Mouse (Mus musculus): ENCODE measurements around the gene Hinfp. TPM values are rescaled to one million over a fixed set of nuclear protein-coding genes. Genes with fewer than 3 reads are reported as not detected.

The Hinfp gene
- polyA plus RNA-seq, 1 experiment from 2014 or later, result 25.0 TPM

DNA sequence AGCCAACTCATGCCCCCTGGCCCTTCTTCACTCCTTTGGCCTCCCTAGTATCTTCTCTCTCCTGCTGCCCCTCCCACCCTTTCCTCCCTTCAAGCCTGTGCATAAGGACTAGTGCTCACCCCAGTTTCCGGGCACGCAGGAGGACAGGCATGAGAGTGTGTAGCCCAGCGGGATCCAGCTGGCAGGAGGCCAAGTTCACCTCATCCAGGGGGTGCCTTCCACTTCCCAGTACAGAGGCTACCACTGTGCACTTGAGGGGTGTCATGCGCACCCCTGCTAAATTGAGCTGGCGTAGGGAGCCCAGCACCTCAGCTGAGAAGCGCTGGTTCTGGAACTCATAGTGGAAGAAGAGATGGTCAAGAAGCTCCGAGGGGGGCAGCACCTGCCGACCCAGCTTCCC is 49.3 kb downstream of the Hinfp start:
- peaks cover 11% of the 10 kb centered on the region; the same call in 1 of the 2 replicates for H3K27me3 ChIP-seq (ENCODE audit: insufficient read depth, poor library complexity, severe bottlenecking)
- H3K4me3 ChIP-seq, result no peak overlapping the region
- no peaks in the 10 kb centered on the region for H3K9me3 ChIP-seq
- peaks cover 14% of the 10 kb centered on the region for H3K4me1 ChIP-seq
- 85% methylated on average over 8 of the region's 8 CpGs for WGBS
- H3K27ac ChIP-seq, result no peak overlapping the region
- no peaks in the 10 kb centered on the region for H3K36me3 ChIP-seq
- no peak for DNase-seq (ENCODE audit: low spot score)

DNA sequence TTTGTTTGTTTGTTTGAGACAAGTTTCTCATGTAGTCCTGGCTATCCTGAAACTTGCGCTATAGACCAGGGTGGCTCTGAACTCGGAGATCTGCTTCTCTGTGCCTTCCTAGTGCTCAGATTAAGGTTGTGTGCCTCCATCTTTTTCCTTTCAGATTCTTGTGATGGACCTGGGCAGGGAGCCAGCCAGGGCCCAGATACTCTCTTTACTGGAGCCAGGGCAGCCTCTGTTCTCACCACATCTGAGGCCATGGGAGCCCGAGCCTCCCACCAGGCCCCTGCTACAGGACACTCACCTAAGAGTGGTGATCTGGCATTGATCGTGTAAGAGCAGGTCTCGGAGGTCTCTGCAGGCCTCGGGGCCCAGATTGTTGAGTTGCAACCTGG is 50.3 kb downstream of the Hinfp start:
- peaks cover 18% of the 10 kb centered on the region for H3K4me1 ChIP-seq
- no peak for DNase-seq (ENCODE audit: low spot score)
- no peak overlapping the region for H3K27ac ChIP-seq
- H3K4me3 ChIP-seq, result no peak overlapping the region
- WGBS, result 55% methylated on average over 6 of the region's 6 CpGs
- H3K9me3 ChIP-seq, result no peaks in the 10 kb centered on the region
- H3K36me3 ChIP-seq, result no peaks in the 10 kb centered on the region
- peaks cover 16% of the 10 kb centered on the region; the same call in 1 of the 2 replicates for H3K27me3 ChIP-seq (ENCODE audit: insufficient read depth, poor library complexity, severe bottlenecking)

DNA sequence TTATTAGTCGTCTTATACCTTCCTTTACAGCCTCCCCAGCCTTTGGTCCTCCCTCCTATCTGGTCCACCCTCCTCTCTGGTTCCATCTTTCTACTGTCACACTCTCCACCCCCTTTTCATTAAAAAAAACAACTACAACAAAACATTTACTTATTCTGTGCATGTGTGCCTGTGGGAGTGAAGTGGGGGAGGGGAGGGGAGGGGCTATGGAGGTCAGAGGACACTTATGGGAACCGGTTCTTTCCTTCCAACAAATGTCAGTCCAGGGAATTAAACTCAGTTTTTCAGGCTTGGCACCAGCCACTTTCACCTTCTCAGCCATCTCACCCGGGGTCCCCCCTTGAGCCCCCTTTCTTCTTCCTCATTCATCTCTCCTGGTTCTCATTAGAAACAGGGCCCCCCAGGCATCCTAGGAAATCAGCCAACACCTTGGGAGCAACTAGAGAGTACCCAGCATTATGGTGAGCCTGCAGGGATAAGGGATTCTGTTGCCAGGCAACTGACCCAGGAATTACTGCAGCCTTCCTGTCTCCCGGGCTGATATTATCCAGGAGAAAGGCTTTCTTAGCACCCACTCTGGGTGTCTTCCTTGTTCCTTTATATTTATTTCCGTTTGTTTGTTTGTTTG is 50.8 kb downstream of the Hinfp start:
- no peak for DNase-seq (ENCODE audit: low spot score)
- Histone ChIP-seq H3K36me3 (no peaks in the 10 kb centered on the region), H3K27ac (no peak overlapping the region), H3K9me3 (no peaks in the 10 kb centered on the region), H3K4me3 (no peak overlapping the region), H3K27me3 (ENCODE audit: insufficient read depth, poor library complexity, severe bottlenecking) (peaks cover 19% of the 10 kb centered on the region; the same call in 1 of the 2 replicates), H3K4me1 (peaks cover 22% of the 10 kb centered on the region)
- 20% methylated on average over 5 of the region's 5 CpGs for WGBS

DNA sequence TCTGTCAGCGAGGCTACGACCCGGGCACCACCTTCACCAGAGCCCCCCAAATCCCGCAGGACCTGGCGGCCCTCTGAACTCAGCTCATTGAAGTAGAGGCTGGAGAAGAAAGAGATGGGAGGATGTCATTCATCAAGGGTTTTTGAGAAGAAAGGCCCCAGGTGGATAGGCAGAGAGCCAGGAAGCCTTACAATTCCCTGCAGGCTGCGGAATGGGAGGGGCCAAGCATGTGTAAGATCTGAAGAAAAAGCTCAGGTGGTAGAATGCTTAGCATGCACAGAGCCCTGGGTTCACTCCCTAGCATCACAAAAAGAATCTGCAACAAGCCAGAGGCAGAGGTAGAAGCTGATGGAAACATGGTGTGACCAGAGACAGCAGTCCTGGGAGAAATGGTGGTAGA is 52.0 kb downstream of the Hinfp start:
- Histone ChIP-seq H3K9me3 (no peaks in the 10 kb centered on the region), H3K36me3 (no peaks in the 10 kb centered on the region), H3K27me3 (ENCODE audit: insufficient read depth, poor library complexity, severe bottlenecking) (peaks cover 29% of the 10 kb centered on the region), H3K4me3 (no peak overlapping the region), H3K4me1 (peaks cover 29% of the 10 kb centered on the region), H3K27ac (no peak overlapping the region)
- no peak for DNase-seq (ENCODE audit: low spot score)
- 70% methylated on average over 6 of the region's 6 CpGs for WGBS

DNA sequence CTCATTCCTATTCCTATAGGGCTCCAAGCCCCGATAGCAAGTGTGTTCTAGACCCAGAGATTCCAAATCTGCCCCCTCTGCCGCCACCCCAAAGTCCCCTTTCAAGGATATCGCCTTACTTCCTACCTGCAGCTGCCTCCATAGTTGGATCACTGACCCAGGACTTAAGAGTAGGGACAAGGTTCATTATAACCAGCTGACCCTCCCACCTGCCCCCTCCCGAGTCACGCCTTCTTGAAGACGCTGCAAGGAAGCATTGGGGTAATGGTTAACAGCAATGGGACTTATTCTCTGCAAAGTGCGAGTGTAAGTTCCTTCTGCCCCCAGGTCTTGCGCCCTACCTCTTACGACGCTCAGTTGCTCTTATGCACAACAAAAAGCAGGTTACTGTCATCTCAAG is 54.2 kb downstream of the Hinfp start, which contains the start of gene Pdzd3:
Gene Pdzd3 (minus strand): TSS at position 158 of the 400 bp plus-strand sequence.
- H3K27ac ChIP-seq, result no peak within 1 kb of the TSS
- no peaks in the 10 kb centered on the region for H3K9me3 ChIP-seq
- WGBS, result 75% methylated on average over 10 of the region's 10 CpGs
- DNase-seq (ENCODE audit: low spot score), result no peak
- H3K36me3 ChIP-seq, result no peaks in the 10 kb centered on the region
- no peak within 1 kb of the TSS for H3K4me3 ChIP-seq
- peaks cover 29% of the 10 kb centered on the region for H3K4me1 ChIP-seq
- H3K27me3 ChIP-seq (ENCODE audit: insufficient read depth, poor library complexity, severe bottlenecking), result peaks cover 38% of the 10 kb centered on the region

DNA sequence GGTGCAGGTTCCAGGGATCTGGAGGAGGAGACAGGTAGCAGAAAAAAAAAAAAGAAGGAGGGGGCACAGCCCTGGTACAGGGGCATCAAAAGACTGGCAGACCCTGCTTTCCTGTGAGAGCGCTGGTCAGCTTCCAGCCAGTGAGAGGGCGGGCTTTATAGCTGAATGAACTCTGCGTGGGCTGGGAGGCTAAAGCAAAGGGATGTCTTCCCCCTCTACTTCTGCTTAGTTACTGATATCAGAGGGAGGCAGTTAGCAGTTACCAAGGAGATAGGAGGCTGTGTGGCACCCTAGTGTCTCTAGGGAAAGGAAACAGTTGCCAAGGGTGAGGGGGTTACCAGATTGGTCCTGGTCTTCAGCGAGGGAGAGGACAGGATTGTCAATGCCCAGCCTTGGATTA is 55.0 kb downstream of the Hinfp start:
- Histone ChIP-seq H3K27me3 (ENCODE audit: insufficient read depth, poor library complexity, severe bottlenecking) (peaks cover 39% of the 10 kb centered on the region), H3K4me3 (no peak overlapping the region), H3K9me3 (no peaks in the 10 kb centered on the region), H3K27ac (no peak overlapping the region), H3K4me1 (peaks cover 29% of the 10 kb centered on the region), H3K36me3 (no peaks in the 10 kb centered on the region)
- DNase-seq (ENCODE audit: low spot score), result no peak
- WGBS, result 56% methylated on average over 4 of the region's 4 CpGs

DNA sequence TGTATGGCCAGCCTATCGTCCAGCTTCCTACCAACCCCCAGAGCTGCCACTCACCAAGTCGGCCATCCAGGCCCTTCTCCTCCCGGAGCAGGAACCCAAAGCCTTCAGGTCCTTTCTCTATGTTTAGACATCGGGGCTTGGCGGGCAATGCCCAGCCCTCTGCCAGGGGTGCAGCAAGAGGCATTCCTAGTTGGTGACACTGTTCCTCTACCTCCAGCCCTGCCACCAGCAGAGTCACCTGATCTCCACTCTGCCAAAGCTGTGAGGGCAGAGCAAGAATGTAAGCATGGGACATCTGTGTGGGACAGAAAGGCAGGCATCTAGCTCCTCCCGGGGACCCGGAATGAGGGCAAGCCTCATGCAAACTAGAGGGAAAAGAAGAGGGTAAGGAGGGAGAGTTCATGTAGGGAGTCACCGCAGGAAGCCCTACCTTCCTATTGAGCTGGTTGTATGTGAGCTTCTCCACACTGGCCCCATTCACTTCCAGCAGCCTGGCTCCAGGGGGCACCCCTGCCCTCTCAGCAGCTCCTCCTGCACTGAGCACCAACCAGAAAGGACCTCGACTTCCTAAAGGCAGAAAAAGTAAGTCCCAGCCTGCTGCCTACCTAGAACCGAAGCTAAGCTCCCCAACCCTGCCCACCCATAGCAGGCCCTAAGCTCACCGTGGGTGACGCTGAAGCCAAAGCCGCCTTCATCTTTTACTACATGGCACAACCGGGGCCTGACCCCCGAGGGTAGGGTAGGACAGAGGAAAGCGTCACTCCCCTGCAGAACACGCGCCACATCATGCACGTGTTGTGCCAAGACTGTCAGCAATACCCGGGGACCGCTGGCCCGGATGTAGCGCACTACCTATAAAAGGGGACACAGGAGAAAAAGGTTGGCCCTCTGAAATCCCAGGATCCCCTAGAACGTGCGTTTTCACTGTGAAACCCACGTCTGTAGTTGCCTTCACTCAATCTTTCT is 56.0 kb downstream of the Hinfp start:
- Histone ChIP-seq H3K27ac (0 out of 2 replicates have a peak overlapping the region, but pooled peaks have one; percentile 16), H3K36me3 (no peaks in the 10 kb centered on the region), H3K27me3 (ENCODE audit: insufficient read depth, poor library complexity, severe bottlenecking) (peaks cover 40% of the 10 kb centered on the region), H3K4me3 (peak overlapping the region; percentile 25), H3K9me3 (no peaks in the 10 kb centered on the region), H3K4me1 (peaks cover 25% of the 10 kb centered on the region)
- peak; percentile 89 for DNase-seq (ENCODE audit: low spot score)
- 37% methylated on average over 26 of the region's 26 CpGs for WGBS

DNA sequence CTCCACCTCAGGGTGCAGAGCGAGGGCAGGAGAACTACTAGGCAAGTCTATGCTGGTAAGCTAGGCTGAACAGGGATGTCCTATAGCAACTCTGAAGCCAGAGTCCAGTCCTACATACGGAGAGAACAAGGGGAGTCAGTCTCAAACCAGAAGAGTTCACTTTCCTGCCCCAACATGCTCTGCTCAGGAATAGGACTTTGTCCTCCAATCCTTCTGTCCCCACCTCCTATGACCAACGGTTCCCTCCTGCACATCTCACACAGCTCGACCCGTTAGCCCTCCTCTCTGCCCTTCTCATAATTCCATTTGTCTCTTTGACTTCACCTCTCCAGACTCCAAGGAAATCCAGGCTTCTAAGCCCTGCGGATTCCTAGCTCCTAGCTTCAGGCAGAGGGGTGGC is 57.6 kb downstream of the Hinfp start:
- H3K9me3 ChIP-seq, result no peaks in the 10 kb centered on the region
- H3K4me3 ChIP-seq, result no peak overlapping the region
- DNase-seq (ENCODE audit: low spot score), result no peak
- peaks cover 35% of the 10 kb centered on the region for H3K27me3 ChIP-seq (ENCODE audit: insufficient read depth, poor library complexity, severe bottlenecking)
- WGBS, result 74% methylated on average over 6 of the region's 6 CpGs
- H3K27ac ChIP-seq, result no peak overlapping the region; the same call in 1 of the 2 replicates
- peaks cover 19% of the 10 kb centered on the region for H3K4me1 ChIP-seq
- H3K36me3 ChIP-seq, result no peaks in the 10 kb centered on the region

DNA sequence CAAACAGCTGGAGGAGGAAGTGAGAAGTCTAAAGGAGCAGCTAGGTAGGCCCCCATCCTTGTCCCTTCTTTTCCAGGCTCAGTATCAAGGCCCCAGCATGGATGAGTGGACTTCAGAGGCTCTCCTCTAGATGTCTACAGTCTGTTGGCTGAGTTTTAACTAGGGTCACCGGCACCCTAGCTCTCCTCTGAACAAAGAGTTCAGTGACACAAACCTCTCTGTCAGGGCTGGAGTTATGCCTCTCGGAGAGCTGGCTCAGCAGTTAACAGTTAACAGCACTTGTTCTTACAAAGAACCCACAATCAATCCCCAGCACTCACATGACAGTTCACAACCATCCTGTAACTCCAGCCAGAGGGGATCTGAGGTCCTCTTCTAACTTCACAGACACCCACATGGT is 61.9 kb downstream of the Hinfp start:
- H3K36me3 ChIP-seq, result no peaks in the 10 kb centered on the region
- H3K27me3 ChIP-seq (ENCODE audit: insufficient read depth, poor library complexity, severe bottlenecking), result peaks cover 19% of the 10 kb centered on the region
- 52% methylated on average over 2 of the region's 2 CpGs for whole genome bisulfite sequencing
- no peak for DNase-seq (ENCODE audit: low spot score)
- H3K4me3 ChIP-seq, result no peak overlapping the region
- no peak overlapping the region for H3K27ac ChIP-seq
- H3K9me3 ChIP-seq, result no peaks in the 10 kb centered on the region
- H3K4me1 ChIP-seq, result 0 out of 2 replicates have a peak, but pooled peaks cover 4% of the 10 kb centered on the region

Small RNA genes within 50 kb of the gene (microRNA-seq; reads per million reads assigned to microRNA genes)
- gene Gm44335, result not detected

Other genes with a start within 250 kb of the Hinfp start
- gene Usp2, start 238.7 kb downstream of the Hinfp start, polyA plus RNA-seq (2016; fragmentation: Nextera tagmentation; extraction: Ambion mirVana), result 36.1 and 59.0 TPM in 2 replicates
- 0.21 TPM in 1 of 2 replicates, not detected in the other for gene Mfrp, start 203.9 kb downstream of the Hinfp start, polyA plus RNA-seq (2016; fragmentation: Nextera tagmentation; extraction: Ambion mirVana)
- 0.50 TPM in 1 of 2 replicates, not detected in the other for gene C1qtnf5, start 198.4 kb downstream of the Hinfp start, polyA plus RNA-seq (2016; fragmentation: Nextera tagmentation; extraction: Ambion mirVana)
- 0.07 and 0.18 TPM in 2 replicates for gene Gm49380, start 192.2 kb downstream of the Hinfp start, polyA plus RNA-seq (2016; fragmentation: Nextera tagmentation; extraction: Ambion mirVana)
- 53.6 and 55.8 TPM in 2 replicates for gene Rnf26, start 192.2 kb downstream of the Hinfp start, polyA plus RNA-seq (2016; fragmentation: Nextera tagmentation; extraction: Ambion mirVana)
- gene Mcam, start 171.2 kb downstream of the Hinfp start, polyA plus RNA-seq (2016; fragmentation: Nextera tagmentation; extraction: Ambion mirVana), result 34.6 and 67.0 TPM in 2 replicates
- gene Cbl, start 71.6 kb downstream of the Hinfp start, polyA plus RNA-seq (2016; fragmentation: Nextera tagmentation; extraction: Ambion mirVana), result 16.2 and 16.3 TPM in 2 replicates
- not detected in 2 replicates for gene Ccdc153, start 65.0 kb downstream of the Hinfp start, polyA plus RNA-seq (2016; fragmentation: Nextera tagmentation; extraction: Ambion mirVana)
- not detected in 2 replicates for gene Pdzd3, start 54.2 kb downstream of the Hinfp start, polyA plus RNA-seq (2016; fragmentation: Nextera tagmentation; extraction: Ambion mirVana)
- gene Nlrx1, start 37.1 kb downstream of the Hinfp start, polyA plus RNA-seq (2016; fragmentation: Nextera tagmentation; extraction: Ambion mirVana), result 3.1 and 4.7 TPM in 2 replicates
- 3.4 and 3.9 TPM in 2 replicates for gene Abcg4, start 17.1 kb downstream of the Hinfp start, polyA plus RNA-seq (2016; fragmentation: Nextera tagmentation; extraction: Ambion mirVana)
- 6.9 and 9.5 TPM in 2 replicates for gene C2cd2l, start 14.6 kb upstream of the Hinfp start, polyA plus RNA-seq (2016; fragmentation: Nextera tagmentation; extraction: Ambion mirVana)
- 35.2 and 36.6 TPM in 2 replicates for gene Dpagt1, start 20.3 kb upstream of the Hinfp start, polyA plus RNA-seq (2016; fragmentation: Nextera tagmentation; extraction: Ambion mirVana)
- 258 and 270 TPM in 2 replicates for gene H2afx, start 29.0 kb upstream of the Hinfp start, polyA plus RNA-seq (2016; fragmentation: Nextera tagmentation; extraction: Ambion mirVana)
- 276 and 285 TPM in 2 replicates for gene Hmbs, start 38.6 kb upstream of the Hinfp start, polyA plus RNA-seq (2016; fragmentation: Nextera tagmentation; extraction: Ambion mirVana)
- 22.8 and 26.3 TPM in 2 replicates for gene Vps11, start 56.0 kb upstream of the Hinfp start, polyA plus RNA-seq (2016; fragmentation: Nextera tagmentation; extraction: Ambion mirVana)
- gene Hyou1, start 73.8 kb upstream of the Hinfp start, polyA plus RNA-seq (2016; fragmentation: Nextera tagmentation; extraction: Ambion mirVana), result 23.4 and 25.0 TPM in 2 replicates
- gene Slc37a4, start 91.2 kb upstream of the Hinfp start, polyA plus RNA-seq (2016; fragmentation: Nextera tagmentation; extraction: Ambion mirVana), result 25.3 and 33.4 TPM in 2 replicates
- 1,461 and 1,463 TPM in 2 replicates for gene Rps25, start 101.5 kb upstream of the Hinfp start, polyA plus RNA-seq (2016; fragmentation: Nextera tagmentation; extraction: Ambion mirVana)
- gene Trappc4, start 101.9 kb upstream of the Hinfp start, polyA plus RNA-seq (2016; fragmentation: Nextera tagmentation; extraction: Ambion mirVana), result 104 and 117 TPM in 2 replicates
- 21.9 and 28.0 TPM in 2 replicates for gene Ccdc84, start 112.9 kb upstream of the Hinfp start, polyA plus RNA-seq (2016; fragmentation: Nextera tagmentation; extraction: Ambion mirVana)
- not detected in 2 replicates for gene Foxr1, start 135.5 kb upstream of the Hinfp start, polyA plus RNA-seq (2016; fragmentation: Nextera tagmentation; extraction: Ambion mirVana)
- gene Upk2, start 149.3 kb upstream of the Hinfp start, polyA plus RNA-seq (2016; fragmentation: Nextera tagmentation; extraction: Ambion mirVana), result 0.26 TPM in 1 of 2 replicates, not detected in the other
- 7.6 and 9.6 TPM in 2 replicates for gene Bcl9l, start 177.2 kb upstream of the Hinfp start, polyA plus RNA-seq (2016; fragmentation: Nextera tagmentation; extraction: Ambion mirVana)